Mouse (Mus musculus) natural killer cell, adult 2 months (primary cell): ENCODE data around the gene Txndc2.

Experiments
- DNase-seq, 2 experiments: peaks; one replicate each; pipeline ENCODE4 v3.0.0; 2022; ENCODE audit warnings: low spot score in 2 of 2

The Txndc2 gene

DNA sequence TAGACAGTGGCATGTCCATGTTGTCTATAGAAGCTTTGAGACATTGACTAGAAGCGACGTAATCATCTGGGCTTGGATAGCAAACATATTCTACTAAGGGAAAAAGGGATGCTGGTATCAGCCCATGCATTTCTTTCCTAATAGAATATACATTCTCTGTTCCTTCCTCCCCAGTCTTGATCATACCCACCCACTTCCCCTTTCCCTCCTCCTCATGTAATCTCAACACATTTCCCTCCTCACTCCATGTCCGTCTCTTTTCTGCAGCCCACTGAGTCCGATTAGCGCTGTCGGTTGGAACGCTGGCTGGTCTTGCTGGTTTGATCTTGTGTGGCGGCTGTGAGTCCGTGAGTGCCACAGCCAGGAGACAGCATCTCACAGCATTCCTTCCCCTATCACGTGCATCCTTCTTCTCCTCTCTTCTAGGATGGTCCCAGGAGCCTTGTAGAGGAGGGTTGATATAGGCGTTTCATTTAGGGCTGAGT, at the start of gene Txndc2:
Gene Txndc2 (minus strand): TSS at position 435 of the 485 bp plus-strand sequence.
- DNase-seq, result no peak

DNA sequence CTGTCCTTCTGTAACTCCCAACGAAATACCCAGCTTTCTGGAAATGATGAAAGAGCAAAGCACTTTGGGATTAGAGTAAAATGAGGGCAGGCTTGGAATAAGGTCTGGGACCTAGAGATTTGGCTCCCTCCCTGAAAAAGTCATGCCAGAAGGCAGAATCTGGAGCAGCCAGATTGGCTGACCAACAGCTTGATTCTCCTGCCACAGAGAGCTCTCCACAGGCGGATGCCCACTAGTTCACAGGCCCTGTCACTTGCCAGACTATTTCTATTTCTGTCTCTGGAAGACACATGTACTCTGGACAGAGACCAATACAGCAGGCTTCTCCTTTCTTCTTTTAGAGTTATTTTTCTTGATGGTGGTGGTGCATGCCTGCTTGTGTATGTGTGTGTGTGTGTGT, 41.8 kb upstream of the Txndc2 start:
- DNase-seq, result no peak

DNA sequence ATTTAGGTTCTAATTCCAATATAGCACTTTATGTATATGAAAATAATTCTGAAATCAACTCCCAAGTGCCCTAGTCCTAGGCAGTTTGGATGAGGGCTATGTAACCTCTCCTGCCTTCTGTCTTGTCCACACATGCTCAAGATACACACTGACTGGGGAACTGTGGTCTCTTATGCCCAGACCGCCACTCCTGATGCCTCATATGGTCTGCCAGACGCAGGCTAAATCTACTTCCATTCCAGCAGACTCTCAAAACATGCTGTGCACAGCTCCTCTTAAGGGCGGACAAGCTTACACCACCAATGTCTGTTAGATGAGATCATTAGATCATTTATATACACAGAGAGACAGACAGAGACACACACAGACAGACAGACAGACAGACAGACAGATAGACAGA, 41.3 kb upstream of the Txndc2 start:
- DNase-seq, result no peak

DNA sequence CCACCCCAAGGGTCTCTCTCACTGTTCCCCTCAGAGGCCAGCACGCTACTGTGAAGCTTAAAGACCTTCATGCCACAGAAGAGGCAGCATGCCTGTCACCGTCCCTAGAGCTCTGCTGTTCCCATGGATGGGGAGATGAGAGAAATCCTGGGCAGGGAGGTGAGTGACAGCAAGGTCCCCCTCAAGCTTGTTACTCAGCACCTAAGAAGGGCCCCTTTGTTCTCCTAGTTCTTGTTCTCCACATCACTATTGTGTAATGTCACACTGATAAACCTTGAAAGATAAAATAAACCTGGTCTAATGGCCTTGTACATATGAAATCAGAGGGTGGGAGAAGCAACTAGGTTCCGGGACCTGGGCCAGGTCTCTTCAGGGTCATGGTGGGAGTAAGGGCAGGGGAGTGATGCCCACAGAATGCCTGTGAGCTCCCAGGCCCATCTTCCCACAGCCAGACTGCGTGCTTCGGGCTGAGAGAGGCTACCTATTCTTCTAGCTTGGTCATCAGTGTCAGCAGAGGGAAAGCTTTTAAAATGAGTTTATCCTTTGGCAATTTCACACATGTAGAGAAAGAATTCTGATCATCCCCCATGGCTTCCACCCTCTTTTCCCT, 40.2 kb upstream of the Txndc2 start:
- no peak for DNase-seq

DNA sequence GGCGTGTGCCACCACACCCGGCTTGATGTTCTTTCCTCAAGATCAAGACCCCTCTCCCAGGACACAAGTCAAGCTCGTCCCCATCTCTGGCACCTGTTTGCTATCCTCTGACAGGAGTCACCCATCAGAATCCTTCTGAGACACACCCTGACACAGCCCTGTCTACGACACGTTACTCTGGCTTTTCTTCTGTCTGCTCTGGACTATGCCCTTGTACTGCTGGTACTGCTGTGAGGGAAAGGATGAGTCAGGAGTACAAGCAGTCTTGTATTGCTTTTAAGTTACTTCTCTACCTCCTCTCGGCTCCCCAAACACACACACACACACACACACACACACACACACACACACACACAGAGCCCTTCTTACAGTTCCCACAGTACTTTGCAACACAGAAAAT, 39.5 kb upstream of the Txndc2 start:
- no peak for DNase-seq

DNA sequence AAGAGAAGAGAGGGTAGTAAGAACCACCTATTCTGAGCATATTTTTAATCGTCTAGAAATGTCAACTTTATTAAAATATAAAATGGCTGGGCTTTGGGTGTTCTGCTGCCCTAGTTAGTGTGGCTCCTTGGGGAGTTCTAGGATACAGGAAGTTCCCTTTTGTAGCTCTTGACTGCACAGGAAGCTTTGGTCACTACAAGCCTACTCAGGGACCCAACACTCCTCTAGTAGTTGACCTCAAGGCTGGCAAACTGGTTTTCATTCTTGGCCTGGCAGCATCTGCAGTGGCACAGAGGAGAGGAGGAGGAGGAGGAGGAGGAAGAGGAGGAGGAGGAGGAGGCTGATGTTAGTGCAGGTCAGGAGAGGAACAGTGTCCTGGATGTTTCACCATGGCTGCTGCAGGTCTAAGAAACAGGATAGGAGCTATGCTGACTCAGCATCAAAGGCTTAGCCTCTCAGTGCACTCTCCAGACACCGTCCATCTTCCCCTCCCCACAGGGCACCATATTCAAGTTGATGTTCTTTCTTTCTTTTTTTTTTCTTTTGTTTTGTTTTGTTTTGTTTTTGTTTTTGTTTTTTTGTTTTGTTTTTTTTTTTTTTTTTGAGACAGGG, 38.9 kb upstream of the Txndc2 start:
- DNase-seq, result no peak

DNA sequence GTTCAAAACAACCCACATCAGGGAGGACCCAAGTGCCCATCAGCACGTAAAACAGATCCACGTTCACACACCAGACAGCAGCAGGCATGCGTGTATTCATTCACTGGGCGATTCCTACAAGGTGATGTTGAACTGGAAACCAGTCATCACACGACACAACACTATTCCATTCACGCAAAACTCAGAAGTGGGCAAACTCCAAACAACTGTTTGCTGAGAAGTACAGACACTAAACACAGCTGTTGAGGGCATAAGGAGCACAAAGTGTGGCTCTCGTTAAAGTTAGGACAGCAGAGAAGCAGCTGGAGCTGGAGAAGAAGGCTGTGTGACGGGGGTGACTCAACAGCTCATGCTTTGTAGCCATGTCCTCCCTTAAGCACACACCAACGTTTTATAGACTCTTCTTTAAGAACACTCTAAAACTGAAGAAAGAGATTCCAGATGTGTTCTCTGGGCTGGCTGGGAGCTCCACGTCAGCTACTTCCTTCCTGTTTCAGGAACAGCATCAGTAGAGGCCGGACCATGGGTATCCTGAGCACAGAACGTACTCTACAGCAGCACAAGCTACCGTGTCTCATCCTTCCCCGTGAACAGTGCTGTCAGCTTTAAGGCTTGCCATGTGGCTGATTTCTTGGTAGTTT, 38.0 kb upstream of the Txndc2 start:
- no peak for DNase-seq

DNA sequence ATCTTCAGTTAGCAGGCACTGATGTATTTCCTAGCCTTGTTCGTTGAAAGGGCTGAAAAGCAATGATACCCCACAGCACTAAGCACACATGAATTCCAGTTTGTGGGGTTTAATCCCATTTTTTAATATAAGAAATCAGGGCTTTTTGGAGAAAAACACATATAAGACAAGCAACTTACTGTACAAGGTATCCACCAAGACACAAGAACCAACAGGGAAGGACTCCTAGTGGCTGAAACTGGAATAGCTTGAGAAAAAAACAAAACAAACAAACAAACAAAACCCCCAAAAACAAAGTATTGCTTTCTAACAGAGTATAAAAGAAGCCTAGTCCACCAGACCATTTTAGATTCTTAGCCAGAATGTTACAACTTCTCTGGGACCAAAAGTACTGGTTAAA, 35.8 kb upstream of the Txndc2 start:
- no peak for DNase-seq

DNA sequence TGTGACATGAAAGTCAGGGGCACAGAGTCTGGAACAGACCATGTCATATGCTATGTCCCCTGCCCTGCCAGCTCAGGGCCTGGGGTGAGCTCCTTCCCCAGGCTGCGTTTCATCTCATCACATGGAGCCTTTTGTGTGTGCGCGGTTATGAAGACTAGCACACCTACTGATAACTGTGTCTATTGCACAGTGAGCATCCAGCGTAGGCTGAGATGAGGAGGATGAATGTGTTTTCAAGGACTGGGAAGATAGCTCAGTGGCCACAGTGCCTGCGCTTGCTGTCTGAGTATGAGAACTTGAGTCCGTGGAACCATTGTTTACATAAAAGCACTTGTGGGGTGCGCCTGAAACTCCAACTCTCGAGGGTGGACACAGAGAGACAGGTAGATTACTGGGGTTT, 34.6 kb upstream of the Txndc2 start:
- no peak for DNase-seq

DNA sequence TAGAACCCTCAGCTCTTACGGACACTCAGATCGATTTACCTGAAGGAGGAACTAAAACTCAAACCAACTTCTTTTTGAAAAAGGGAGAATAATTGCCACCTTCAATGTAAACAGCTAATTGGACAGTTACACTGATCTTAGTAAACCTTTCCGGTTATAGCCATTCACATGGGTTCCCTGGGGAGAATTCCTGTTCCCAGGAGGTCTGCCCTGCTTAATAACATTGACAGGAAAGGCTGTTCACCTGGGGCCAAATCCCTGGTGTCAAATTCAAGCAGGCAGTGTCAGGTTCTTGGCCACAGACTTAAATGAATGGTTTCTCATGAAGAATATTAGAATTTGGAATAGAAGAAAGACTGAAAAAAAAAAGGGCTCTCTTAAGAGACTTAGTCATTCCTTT, 34.0 kb upstream of the Txndc2 start:
- no peak for DNase-seq

DNA sequence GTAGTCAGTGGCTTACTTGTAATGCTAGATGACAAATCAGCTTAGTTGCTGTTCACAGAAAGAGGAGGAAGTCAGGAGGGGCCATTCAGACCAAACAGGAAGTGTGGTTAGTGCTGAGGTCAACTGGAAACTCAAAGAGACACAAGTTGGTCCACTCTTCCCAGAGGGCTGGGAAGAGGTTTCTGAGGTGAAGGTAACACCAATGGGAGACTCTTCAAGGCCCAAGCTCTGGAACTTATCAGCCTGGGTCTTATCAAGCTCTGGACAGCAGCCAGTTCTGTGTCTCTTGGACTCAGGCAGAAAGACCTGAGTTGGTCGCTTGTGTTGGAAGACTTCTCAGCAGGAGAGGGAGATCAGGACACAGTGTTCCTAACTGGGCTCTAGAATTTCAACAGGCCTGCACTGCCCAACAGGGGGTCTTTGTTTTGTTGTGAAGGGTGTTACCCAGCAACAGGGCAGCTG, 32.8 kb upstream of the Txndc2 start:
- peak; percentile 23 to 45 for DNase-seq

DNA sequence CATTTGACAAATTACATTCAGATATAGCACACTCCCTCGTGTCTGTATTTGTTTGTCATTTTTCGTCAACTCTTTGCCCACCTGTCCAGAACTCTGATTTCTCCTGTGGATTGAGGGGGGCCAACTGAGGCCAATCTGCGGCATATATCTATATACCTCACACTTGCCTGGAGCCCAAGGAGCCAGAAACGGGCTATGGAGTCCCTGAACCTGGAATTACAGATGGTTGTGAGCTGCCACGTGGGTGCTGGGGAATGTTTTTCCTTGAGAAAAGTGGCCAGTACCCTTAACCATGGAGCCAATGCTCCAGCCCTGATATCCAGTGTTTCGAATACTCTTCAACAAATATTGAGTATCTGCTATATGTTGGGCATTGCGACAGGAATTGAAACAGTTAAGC, 31.0 kb upstream of the Txndc2 start:
- no peak for DNase-seq

DNA sequence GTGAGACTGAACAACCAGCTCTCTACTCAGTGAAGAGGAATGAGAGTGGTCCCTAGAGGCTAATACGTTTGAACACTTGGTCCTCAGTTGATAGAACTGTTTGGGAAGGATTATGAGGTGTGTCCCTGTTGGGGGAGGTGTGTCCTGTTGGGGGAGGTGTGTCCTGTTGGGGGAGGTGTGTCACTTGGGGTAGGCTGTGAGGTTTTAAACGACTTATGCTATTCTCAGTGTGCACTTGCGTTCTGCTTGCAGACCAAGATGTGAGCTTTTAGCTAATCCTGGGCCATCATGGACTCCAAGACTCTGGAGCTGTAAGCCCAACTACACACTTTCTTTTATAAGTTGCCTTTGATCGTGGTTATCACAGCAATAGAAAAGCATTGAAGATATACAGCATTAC, 27.1 kb upstream of the Txndc2 start:
- no peak for DNase-seq

DNA sequence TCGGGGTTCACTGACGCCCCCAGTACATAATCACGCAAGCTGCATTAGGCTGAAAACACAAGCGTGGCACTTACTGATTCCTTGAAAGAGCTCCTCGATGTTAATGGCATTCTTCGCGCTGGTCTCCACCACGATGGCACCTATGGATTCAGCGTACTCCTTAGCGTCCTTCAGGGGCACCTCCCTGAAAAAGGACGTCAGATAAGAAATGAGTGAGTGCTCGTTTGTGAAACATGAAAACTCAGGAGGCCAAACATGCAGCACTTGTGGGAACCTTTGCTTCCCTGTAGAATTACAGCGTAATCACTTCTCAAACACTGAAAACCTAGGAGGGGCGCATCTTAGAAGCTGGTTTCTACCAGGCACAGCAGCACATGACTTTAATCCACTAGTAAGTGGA, 25.8 kb upstream of the Txndc2 start:
- no peak for DNase-seq

DNA sequence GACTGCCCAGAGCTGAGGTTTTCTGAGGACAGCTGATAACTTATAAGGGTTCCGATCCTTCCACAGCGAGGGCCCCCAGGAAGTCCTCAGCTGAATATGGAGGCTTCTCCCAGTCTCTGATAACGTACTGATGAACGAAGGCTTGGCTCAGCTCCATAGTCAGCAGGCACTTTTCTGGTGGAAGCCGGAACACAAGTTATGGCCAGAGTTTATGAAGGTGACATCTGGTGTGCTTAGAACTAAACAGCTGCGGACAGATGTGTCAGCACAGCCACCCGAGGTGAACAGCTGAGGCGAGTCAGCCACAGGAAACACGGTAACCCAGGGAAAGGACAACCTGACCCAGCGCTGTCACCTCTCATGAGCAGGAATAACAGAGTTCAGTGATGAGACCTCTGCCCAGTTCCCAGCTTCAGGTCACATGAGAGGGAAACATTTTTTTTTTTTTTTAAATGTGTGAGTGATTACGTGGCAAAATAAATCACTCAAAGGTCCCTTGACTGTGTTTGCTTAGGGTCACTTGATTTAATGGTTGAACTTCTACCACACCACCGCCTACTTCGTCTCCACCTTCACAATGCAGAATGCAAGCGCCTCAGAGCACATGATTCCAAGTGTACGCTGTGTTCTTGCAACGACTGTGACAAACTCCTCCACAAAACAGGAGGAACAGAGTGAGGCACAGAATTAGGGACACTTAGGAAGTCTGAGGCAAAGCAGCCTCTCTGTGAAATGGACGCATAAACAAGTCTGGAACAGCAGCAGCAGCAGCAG, 24.6 kb upstream of the Txndc2 start:
- DNase-seq, result no peak

DNA sequence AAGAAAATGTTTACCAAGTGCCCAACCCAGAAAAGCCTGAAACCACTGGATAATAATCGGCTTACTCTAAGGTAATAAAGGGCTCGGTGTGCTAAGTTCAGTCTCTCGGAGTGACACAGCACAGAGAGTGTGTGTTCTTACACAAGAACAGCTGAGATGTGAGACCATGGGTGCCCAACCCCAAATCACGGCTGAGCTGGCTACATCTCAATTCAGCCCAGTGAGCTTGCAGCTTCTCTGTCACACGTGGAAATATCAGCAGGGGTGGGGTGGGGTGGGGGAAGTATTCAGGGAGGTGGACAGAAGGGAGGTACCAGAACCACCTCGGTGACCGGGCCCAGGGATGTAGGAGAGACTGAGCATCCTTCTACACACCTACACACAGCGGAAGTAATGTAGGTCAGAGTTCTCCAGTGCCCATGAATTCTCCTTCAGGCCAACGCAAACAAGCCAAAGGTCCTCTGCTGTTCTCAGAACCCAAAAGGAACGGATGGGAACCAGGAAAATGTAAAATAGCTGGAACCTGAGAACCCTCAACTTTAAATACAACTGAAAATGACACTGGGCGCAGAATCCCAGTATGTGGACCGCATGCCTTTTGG, 23.9 kb upstream of the Txndc2 start:
- no peak for DNase-seq

DNA sequence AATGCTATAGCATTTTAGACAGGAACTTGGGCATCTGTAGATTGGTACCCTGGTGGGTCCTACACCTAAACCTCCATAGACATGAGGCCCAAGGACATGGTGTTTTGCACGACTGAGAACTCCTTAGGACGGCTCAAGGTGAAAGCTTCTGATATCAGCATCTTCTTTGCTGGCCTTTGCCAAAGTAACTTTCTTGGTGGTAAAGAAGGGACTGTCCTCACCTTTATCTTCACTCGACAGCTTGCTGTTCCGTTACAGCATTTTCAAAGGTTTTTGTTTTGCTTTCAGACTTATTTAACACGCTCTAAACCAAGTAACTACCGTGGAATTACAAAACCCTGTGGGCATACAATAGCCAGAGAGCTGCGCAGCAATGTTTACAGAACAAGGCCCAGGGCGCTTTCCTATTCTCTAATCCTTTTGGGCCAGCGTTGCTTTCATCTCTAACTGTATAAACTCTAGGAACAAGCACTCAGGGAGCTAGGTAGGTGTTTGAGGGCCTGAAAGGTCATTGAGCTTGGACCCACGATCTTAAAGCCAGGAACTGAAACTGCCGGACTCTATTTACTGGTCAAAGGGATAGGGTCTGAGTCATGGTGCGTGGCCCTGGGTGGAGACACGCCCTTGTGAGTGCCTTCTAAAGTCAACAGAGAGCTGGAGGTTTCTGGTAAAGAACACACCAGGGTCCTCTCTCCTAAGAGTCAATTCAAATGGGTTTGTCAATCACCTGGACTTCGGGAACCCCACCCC, 21.5 kb upstream of the Txndc2 start:
- DNase-seq, result no peak

DNA sequence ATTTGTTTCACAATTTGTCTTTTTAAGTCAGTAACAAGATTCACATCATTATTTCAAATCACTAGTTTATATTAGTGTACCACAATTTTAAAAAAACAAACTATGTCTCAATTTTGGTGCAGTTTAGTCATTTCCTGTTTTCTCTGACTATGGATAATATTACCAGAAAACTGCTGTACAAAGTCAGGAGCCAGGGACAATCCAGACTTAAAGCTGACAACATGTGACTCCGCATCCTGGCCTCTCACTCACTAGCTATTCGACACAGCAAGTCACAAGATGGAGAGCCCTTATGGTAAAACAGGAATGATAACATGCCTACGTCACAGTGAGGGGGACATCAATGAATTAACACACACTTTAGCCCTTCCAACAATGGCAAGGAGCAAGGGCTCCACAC, 20.7 kb upstream of the Txndc2 start:
- no peak for DNase-seq

DNA sequence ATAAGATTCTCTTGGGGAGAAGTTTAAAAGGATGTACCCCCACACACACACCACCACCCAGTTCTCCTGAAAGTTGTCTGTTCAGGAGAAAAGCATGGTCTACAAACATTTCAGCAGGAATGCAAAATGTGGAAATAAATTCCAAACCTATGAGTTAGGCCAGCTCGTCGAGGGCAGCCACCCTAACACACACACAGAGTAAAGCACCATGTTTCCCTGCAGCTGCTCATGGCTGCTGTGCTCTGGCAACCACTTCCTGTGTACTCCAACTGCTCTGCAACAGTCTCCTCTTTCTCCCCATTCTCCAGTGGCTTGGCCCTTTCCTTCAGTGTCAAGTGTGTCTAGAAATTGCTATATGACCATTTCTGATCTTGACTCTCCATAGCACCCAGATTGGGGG, 16.4 kb upstream of the Txndc2 start:
- DNase-seq, result no peak

DNA sequence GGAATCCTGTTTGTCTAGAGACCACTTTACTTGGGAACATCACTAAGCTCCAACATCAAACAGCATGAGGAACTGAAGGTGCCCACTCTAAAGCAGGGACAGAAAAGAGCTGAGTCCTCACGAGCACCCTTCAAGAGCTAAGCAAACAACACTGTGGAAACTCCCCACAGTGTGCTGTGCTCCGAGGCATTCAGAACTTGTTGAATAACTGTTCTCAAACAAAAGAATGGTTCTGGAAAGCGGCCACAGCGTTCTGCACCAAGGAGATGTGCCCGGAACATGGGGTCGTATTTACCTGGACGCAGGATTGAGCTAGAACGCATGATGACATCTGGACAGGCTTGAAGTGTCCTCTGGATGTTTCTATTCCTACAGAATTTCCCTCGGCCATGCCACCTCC, 16.0 kb upstream of the Txndc2 start:
- DNase-seq, result no peak

DNA sequence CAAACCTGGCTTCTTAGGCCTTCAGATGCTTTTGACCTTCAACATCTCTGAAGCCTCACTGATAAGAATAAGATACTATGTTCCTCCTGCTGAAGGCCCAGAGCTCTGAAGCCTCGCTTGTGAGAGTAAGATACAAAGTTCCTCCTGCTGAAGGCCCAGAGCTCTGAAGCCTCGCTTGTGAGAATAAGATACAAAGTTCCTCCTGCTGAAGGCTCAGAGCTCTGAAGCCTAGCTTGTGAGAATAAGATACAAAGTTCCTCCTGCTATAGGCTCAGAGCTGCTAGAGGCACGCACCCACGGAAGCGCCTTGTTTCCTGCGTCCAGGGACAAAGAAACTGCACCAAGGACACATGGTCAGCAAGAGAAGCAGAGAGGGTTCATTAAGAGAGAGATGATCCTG, 14.8 kb upstream of the Txndc2 start:
- no peak for DNase-seq
